Mouse (Mus musculus) spleen, postnatal 36 days (tissue): ENCODE measurements around the gene Cdc20b.

Source experiments
- DNase-seq, 2 experiments: peaks; one replicate each; pipeline ENCODE4 v3.0.0; 2022; ENCODE audit warnings: low spot score in 2 of 2, mixed read lengths in 1 of 2

The Cdc20b gene

GRCm38 (mm10) chr13:113097011-113097410 is 62.1 kb downstream of the Cdc20b start:
- DNase-seq = no peak

- DNase-seq = no peak
Observed at GRCm38 (mm10) chr13:113098406-113098805, 63.5 kb downstream of the Cdc20b start.

GRCm38 (mm10) chr13:113100879-113101278 is 66.0 kb downstream of the Cdc20b start, which contains the start of gene Gzma:
TSS of gene Gzma (minus strand) at chr13:113100981.
- DNase-seq = no peak

GRCm38 (mm10) chr13:113101804-113102203 is 66.9 kb downstream of the Cdc20b start:
- DNase-seq = no peak

GRCm38 (mm10) chr13:113104759-113105158 is 69.8 kb downstream of the Cdc20b start:
- no peak for DNase-seq

GRCm38 (mm10) chr13:113118977-113119376 is 84.1 kb downstream of the Cdc20b start:
- DNase-seq = no peak

- no peak for DNase-seq
Observed at GRCm38 (mm10) chr13:113120324-113121237, 85.7 kb downstream of the Cdc20b start.

GRCm38 (mm10) chr13:113121326-113121725 is 86.4 kb downstream of the Cdc20b start:
- DNase-seq = no peak

GRCm38 (mm10) chr13:113129974-113130373 is 95.1 kb downstream of the Cdc20b start:
- DNase-seq = no peak

- no peak for DNase-seq
Observed at GRCm38 (mm10) chr13:113139597-113139996, 104.7 kb downstream of the Cdc20b start.
